Mouse (Mus musculus): ENCODE measurements around the gene Vmn1r157. TPM values are rescaled to one million over a fixed set of nuclear protein-coding genes. Genes with fewer than 3 reads are reported as not detected.

Gene Vmn1r157
- not detected for total RNA-seq (2023)

DNA sequence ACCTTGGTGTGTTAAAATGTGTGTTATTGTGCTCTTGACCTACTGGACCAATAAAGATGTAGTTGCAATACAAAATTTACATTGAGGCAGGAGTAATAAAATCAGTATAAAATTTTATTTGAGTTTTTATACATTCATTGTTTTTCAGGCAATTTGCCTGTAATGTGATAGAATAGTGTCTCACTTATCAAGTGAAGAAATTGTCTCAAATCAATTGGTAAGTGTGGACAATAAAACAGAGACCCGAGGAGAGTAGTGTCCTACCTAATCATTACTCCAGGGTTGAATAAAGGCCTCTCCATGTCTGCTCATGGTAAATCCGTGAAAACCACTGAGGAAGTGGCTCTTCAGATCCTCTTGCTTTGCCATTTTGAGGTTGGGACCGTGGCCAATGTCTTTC lies at the start of gene Vmn1r157:
Gene Vmn1r157, plus strand, starts transcription at position 301 of the 400 bp plus-strand sequence.

DNA sequence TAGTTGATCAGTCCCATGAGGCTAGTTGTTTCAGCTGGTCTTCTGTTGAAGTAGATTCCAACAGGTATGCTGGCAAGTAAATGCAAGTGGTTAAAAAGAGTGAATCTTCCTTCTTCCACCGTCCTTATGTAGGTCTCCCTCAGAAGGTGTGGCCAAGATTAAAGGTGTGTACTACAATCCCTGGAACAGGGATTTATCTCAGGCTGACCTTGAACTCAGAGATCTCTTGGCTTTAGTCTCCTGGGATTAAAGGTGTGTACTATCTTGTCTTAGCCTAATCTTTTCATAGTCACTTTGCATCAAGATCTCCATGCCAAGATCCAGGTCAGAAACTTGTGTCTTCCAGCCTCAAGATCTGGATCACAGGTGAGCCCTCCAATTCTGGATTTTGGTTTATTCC lies 41.9 kb upstream of the Vmn1r157 start, which contains the start of gene Gm4567:
Gene Gm4567, minus strand, starts transcription at position 101 of the 400 bp plus-strand sequence.

DNA sequence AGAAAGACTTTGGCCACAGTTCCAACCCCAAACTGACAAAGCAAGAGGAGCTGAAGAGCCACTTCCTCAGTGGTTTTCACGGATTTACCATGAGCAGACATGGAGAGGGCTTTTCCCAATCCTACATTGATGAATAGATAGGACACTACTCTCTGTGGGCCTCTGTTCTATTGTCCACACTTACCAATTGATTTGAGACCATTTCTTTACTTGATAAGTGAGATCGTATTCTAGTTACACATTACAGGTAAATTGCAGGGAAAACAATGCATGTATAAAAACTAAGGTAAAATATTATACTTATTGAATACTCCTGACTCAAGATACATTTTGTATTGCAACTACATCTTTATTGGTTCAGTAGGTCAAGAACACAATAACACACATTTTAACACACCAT lies 29.2 kb downstream of the Vmn1r157 start, which contains the start of gene Vmn1r158:
Gene Vmn1r158, minus strand, starts transcription at position 101 of the 400 bp plus-strand sequence.

Other genes with a start within 250 kb of the Vmn1r157 start
- not detected for gene Vmn1r152, start 238.7 kb upstream of the Vmn1r157 start, total RNA-seq (2023)
- not detected for gene Gm8677, start 226.8 kb upstream of the Vmn1r157 start, total RNA-seq (2023)
- not detected for gene Gm4201, start 196.4 kb upstream of the Vmn1r157 start, total RNA-seq (2023)
- gene Gm4565, start 173.6 kb upstream of the Vmn1r157 start, total RNA-seq (2023) = not detected
- not detected for gene Vmn1r155, start 103.7 kb upstream of the Vmn1r157 start, total RNA-seq (2023)
- not detected for gene Gm8693, start 69.4 kb upstream of the Vmn1r157 start, total RNA-seq (2023)
- not detected for gene Gm4567, start 42.0 kb upstream of the Vmn1r157 start, total RNA-seq (2023)
- gene Vmn1r158, start 29.1 kb downstream of the Vmn1r157 start, total RNA-seq (2023) = not detected
- not detected for gene Vmn1r159, start 81.9 kb downstream of the Vmn1r157 start, total RNA-seq (2023)
- not detected for gene Vmn1r160, start 109.5 kb downstream of the Vmn1r157 start, total RNA-seq (2023)
- not detected for gene Gm4214, start 223.0 kb downstream of the Vmn1r157 start, total RNA-seq (2023)